Mouse (Mus musculus) liver, embryonic 11.5 days (tissue): ENCODE measurements around the gene Rbm20. TPM values are rescaled to one million over a fixed set of nuclear protein-coding genes. Genes with fewer than 3 reads are reported as not detected.

Source experiments
- ATAC-seq: fragments of 200-750 bp; cut with Nextera tagmentation; replicated peaks from 2 replicates; pipeline ENCODE4 v1.8.0; 2017; ENCODE audit warnings: moderate number of reproducible peaks, mild to moderate bottlenecking, moderate TSS enrichment, moderate library complexity; ENCODE audit not compliant: low FRiP score
- DNase-seq: peaks from one replicate; pipeline ENCODE4 v3.0.0-alpha.2; 2017; ENCODE audit warnings: low spot score
- H3K27ac ChIP-seq: fragments of 300-500 bp; sonication (generic); 2 replicates; pipeline ENCODE4 v1.5.1; 2014; ENCODE audit warnings: mild to moderate bottlenecking, low read depth, low read length, control low read depth
- H3K27me3 ChIP-seq: fragments of 300-500 bp; sonication (generic); replicated peaks from 2 replicates; pipeline ENCODE4 v1.6.1; 2014; ENCODE audit warnings: low read length, mixed read lengths; ENCODE audit not compliant: control insufficient read depth, insufficient read depth
- H3K36me3 ChIP-seq: fragments of 300-500 bp; sonication (generic); 2 replicates; pipeline ENCODE4 v1.6.1; 2014; ENCODE audit warnings: mild to moderate bottlenecking, low read length, moderate library complexity, mixed read lengths; ENCODE audit not compliant: control insufficient read depth, insufficient read depth
- H3K4me1 ChIP-seq: fragments of 300-500 bp; sonication (generic); replicated peaks from 2 replicates; pipeline ENCODE4 v1.6.1; 2014; ENCODE audit warnings: low read length, mixed read lengths; ENCODE audit not compliant: control insufficient read depth, insufficient read depth
- H3K4me2 ChIP-seq: fragments of 300-500 bp; sonication (generic); 2 replicates; pipeline ENCODE4 v1.6.1; 2014; ENCODE audit warnings: mild to moderate bottlenecking, control low read depth, moderate library complexity
- H3K4me3 ChIP-seq: fragments of 300-500 bp; sonication (generic); 2 replicates; pipeline ENCODE4 v1.5.1; 2014; ENCODE audit warnings: low read depth, low read length, control low read depth
- H3K9ac ChIP-seq: fragments of 300-500 bp; sonication (generic); 2 replicates; pipeline ENCODE4 v1.6.1; 2014; ENCODE audit warnings: low read depth, low read length, control low read depth
- H3K9me3 ChIP-seq: fragments of 300-500 bp; sonication (generic); 2 replicates; pipeline ENCODE4 v1.6.1; 2016; ENCODE audit warnings: low read length, inconsistent platforms, mixed read lengths; ENCODE audit not compliant: control insufficient read depth
- WGBS: fragments of 180-500 bp; shearing (Covaris S2); extraction: QIAGEN DNeasy Blood & Tissue Kit; methylation state at CpG from one replicate; pipeline ENCODE4 v1.1.7; 2014; 5-methylcytosine and 5-hydroxymethylcytosine counted together
- polyA plus RNA-seq: library from polyadenylated mRNA; unstranded; fragments of >200 nt; fragmentation: Nextera tagmentation; extraction: Ambion mirVana; gene quantifications from 2 replicates; pipeline ENCODE4 v1.2.1, GENCODE M21; 2014

Gene Rbm20
- polyA plus RNA-seq, 1 experiment from 2014 or later, result 0.37 TPM

DNA sequence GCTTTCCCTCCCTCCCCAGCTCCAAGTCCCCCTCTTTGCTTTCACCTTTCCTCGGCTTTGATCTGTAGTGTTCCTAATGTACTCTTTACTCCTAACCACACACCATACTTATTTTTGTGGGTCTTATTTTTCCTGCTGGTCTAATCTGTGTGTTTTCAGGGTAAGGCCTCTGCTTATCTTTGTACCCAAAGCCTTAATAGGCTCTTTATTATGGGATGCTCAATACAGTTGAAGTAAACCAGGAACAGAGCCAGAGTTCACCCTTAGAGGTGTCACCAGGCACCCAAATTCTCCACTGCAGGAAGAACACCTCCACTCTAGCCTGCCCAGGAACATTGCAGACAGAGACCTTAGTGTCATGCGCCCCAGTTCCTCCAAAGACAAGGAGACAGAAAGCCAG, 214.5 kb downstream of the Rbm20 start:
- H3K27ac ChIP-seq, result peak overlapping the region; percentile 78
- no peaks in the 10 kb centered on the region for H3K36me3 ChIP-seq
- no peak overlapping the region for H3K4me3 ChIP-seq
- no peaks in the 10 kb centered on the region for H3K27me3 ChIP-seq
- peak overlapping the region; percentile 20; the same call in 1 of the 2 replicates for H3K9ac ChIP-seq
- H3K9me3 ChIP-seq, result no peaks in the 10 kb centered on the region
- 74% methylated on average over 2 of the region's 2 CpGs for WGBS
- DNase-seq (no peak), ATAC-seq (peak; percentile 37; the same call in 1 of the 2 replicates)
- no peak overlapping the region; the same call in 1 of the 2 replicates for H3K4me2 ChIP-seq
- peaks cover 68% of the 10 kb centered on the region for H3K4me1 ChIP-seq

DNA sequence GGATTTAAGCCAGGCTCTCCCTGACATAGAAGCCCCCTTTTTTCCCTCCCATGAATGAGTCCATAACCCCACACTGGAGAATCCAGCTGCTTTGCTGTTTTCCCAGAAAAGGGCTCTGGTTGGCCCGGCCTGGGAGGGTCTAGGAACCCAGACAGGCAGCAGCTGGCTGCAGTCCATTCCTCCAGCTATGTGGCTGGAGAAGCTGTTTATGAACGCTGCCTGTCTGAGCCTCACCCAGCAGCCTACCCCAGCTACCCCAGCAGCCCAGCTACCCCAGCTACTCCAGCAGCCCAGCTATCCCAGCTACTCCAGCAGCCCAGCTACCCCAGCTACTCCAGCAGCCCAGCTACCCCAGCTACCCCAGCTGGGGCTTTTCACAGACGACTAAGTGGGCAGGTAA, 215.0 kb downstream of the Rbm20 start, which contains the start of gene Pdcd4:
Gene Pdcd4, plus strand, starts transcription at position 171 of the 400 bp plus-strand sequence.
- ATAC-seq, result no peak
- Histone ChIP-seq H3K9me3 (no peaks in the 10 kb centered on the region), H3K4me1 (peaks cover 63% of the 10 kb centered on the region), H3K36me3 (no peaks in the 10 kb centered on the region), H3K27ac (peak within 1 kb of the TSS; percentile 78), H3K27me3 (no peaks in the 10 kb centered on the region), H3K4me2 (peak within 1 kb of the TSS; percentile 13; the same call in 1 of the 2 replicates), H3K9ac (peak within 1 kb of the TSS; percentile 20; the same call in 1 of the 2 replicates), H3K4me3 (no peak within 1 kb of the TSS)
- no peak for DNase-seq
- 68% methylated on average over 3 of the region's 3 CpGs for WGBS

DNA sequence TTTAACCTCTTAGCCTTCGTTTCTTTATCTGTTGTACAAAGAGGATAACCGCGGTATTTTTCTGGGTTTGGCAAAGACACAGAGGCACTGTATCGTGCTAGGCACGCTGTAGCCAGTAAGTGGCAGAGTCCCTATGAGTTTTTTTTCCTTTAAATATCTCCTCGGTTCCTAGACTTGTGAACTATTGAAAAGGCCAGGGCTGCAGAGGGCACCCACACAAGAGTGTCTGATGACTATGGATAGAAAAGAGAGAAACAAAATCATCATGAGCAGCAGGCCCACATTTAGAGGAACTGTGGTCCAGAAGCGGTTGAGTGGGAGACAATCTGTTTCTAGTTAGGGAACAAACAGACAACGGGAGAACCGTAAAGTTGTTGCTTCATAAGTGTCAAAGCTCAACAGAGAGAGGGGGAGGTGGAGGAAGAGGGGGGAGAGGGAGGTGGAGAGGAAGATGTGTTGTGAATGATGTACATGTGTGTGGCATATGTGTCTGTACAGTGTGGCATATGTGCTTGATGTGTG, 215.8 kb downstream of the Rbm20 start:
- H3K4me1 ChIP-seq, result peaks cover 55% of the 10 kb centered on the region
- H3K27me3 ChIP-seq, result no peaks in the 10 kb centered on the region
- H3K27ac ChIP-seq, result no peak overlapping the region; the same call in 1 of the 2 replicates
- H3K36me3 ChIP-seq, result no peaks in the 10 kb centered on the region
- 54% methylated on average over 9 of the region's 9 CpGs for WGBS
- no peak overlapping the region for H3K4me2 ChIP-seq
- no peak for DNase-seq
- no peaks in the 10 kb centered on the region for H3K9me3 ChIP-seq
- H3K4me3 ChIP-seq, result no peak overlapping the region
- no peak overlapping the region for H3K9ac ChIP-seq
- no peak for ATAC-seq

DNA sequence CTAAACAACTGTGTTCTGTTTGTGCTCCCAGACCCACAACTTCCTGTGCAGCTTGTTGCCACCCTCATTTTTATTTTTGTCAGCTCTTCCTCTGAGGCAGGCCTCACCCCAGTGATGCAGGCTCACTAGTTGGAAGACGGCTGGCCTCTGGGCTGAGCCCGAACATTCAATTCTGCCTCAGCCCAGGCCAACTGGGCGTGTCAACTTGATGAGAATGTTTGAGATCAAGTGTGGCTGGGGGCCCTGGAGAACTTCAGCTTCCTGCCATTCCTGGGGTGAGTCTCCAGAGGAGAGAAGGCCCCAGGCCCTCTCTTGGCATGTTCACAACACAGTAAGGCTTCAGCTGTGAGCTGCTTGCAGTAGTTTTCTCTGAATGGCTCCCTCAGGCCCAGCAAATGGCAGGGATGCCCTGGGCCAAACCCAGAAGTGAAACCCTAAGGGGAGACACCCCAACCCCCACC, 216.6 kb downstream of the Rbm20 start:
- ATAC-seq, result 0 out of 2 replicates have a peak, but pooled peaks have one; percentile 37
- no peak overlapping the region for H3K4me3 ChIP-seq
- H3K27me3 ChIP-seq, result no peaks in the 10 kb centered on the region
- no peak for DNase-seq
- peak overlapping the region; percentile 11; the same call in 1 of the 2 replicates for H3K4me2 ChIP-seq
- H3K4me1 ChIP-seq, result peaks cover 47% of the 10 kb centered on the region
- WGBS, result 51% methylated on average over 3 of the region's 3 CpGs
- H3K27ac ChIP-seq, result 0 out of 2 replicates have a peak overlapping the region, but pooled peaks have one; percentile 8
- H3K9ac ChIP-seq, result 0 out of 2 replicates have a peak overlapping the region, but pooled peaks have one; percentile 37
- no peaks in the 10 kb centered on the region for H3K9me3 ChIP-seq
- no peaks in the 10 kb centered on the region for H3K36me3 ChIP-seq

DNA sequence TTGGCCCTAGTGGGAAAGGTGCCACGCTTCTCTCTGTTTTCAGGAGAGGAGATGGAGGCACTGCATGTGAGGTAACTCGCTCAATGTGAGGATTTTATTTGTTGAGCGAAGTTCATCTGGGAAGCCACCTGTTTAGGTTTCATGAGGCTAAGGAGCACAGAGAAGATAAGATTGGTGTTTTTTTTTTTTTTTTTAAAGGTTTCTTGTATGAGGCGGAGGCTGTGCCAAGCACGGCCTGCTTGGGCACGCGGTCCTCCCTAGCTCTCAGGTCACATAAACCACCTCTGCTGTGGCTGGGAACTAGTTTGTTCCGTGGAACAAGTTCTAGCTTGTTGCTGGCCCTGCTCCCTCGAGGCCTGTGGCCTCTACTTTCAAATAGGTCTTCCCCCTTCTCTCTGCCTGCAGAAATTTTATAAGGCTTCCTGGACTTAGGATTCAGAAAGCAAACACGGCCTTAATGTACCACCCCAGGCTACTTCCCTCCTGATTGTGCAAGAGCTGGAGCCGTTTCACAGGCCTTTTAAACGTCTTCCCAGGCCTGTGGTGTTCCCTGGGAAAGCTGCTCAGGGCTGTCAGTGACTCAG, 217.5 kb downstream of the Rbm20 start:
- 67% methylated on average over 12 of the region's 12 CpGs for WGBS
- Histone ChIP-seq H3K4me3 (no peak overlapping the region), H3K4me1 (peaks cover 44% of the 10 kb centered on the region), H3K27me3 (no peaks in the 10 kb centered on the region), H3K9ac (no peak overlapping the region), H3K36me3 (no peaks in the 10 kb centered on the region), H3K9me3 (no peaks in the 10 kb centered on the region), H3K27ac (peak overlapping the region; percentile 40; the same call in 1 of the 2 replicates), H3K4me2 (no peak overlapping the region)
- peak; percentile 25; the same call in 1 of the 2 replicates for ATAC-seq
- DNase-seq, result no peak

DNA sequence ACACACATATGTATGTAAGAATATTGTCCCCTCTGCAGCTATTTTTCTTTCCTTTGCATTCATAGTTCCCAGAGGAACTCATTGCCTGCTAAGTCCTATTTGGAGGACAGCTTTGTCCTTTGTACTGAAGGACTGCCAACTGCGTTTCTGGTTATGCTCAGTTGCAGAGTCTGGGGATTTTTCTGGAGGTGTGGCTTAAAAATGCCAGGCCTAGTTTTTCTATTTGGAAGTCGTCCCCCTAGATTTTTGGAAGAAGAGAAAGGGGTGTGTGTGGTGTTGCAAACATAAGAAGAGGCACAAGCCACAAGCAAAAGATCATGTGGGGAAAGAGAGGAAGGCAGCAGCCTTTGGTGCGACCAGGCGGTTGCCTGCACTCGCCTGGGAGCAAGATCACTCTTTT, 220.9 kb downstream of the Rbm20 start:
- Histone ChIP-seq H3K4me2 (no peak overlapping the region), H3K4me3 (no peak overlapping the region), H3K27ac (no peak overlapping the region), H3K27me3 (no peaks in the 10 kb centered on the region), H3K36me3 (no peaks in the 10 kb centered on the region), H3K9me3 (no peaks in the 10 kb centered on the region), H3K9ac (no peak overlapping the region), H3K4me1 (peaks cover 25% of the 10 kb centered on the region)
- ATAC-seq, result no peak
- DNase-seq, result no peak
- WGBS, result 81% methylated on average over 5 of the region's 5 CpGs

DNA sequence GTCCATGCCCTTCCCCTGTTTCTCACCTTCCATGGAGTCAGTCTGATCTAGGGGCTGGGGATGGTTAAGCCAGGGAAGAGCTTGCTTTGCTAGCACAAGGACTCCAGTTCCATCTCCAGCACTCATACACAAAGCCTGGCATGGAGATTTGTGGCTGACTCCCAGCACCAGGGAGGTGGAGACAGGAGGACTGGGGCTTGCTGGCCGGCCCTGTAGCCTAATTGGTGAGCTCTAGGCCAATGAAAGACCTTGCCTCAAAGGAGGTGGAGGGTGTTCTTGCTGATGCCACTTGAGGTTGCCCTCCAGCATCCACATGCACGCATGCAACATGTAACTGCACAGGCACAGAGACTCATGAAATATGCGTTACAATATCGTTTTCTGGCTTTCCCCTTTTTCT, 221.4 kb downstream of the Rbm20 start:
- no peak for DNase-seq
- WGBS, result 65% methylated on average over 4 of the region's 4 CpGs
- no peak overlapping the region for H3K4me3 ChIP-seq
- no peaks in the 10 kb centered on the region for H3K36me3 ChIP-seq
- H3K27ac ChIP-seq, result no peak overlapping the region
- no peak overlapping the region for H3K4me2 ChIP-seq
- H3K4me1 ChIP-seq, result peaks cover 21% of the 10 kb centered on the region
- no peaks in the 10 kb centered on the region for H3K27me3 ChIP-seq
- H3K9ac ChIP-seq, result no peak overlapping the region
- ATAC-seq, result no peak
- no peaks in the 10 kb centered on the region for H3K9me3 ChIP-seq

DNA sequence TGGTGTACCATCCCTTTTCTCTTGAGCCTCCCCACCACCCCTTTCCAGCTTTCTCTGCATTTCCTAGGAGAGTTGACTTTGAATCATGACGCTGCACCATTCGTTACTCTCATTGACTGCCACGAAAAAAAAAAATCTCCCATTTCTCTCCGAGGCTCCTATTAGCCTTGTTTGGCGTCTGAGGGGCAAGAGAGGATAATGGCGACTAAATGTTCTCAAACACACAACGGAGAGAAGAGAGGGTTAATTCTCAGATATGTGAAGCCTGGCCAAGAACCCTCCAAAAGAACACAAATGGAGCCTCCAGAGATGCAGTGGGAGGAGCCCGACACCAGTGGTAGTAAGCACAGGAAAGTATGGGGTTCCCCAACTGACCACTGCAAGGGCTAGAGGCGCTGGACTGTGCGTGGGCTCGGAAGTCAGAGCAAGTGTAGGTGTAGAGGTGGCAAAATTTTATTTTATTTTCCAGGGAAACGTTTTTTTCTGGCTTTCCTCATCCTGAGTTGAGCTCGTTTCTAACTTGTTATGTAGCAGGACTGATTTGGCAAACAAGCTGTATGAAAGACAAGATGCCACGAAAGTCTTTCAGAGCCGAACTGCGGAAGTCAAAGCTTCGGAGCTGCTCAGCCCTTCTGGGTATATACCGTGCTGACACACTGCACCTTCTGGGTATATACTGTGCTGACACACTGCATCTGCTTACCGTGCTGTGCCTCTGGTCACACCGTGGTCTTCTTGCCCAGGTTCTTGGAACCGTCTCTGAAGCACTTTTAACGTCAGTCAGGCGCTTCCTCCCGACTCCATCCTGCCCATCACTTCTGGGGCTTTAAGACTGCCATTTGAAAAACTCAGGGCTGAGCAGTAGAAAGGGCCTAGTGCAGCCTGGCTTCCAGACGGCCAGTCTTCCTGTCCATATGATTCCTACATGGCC, 222.1 kb downstream of the Rbm20 start:
- WGBS, result 80% methylated on average over 25 of the region's 25 CpGs
- no peak overlapping the region for H3K9ac ChIP-seq
- H3K4me1 ChIP-seq, result peaks cover 13% of the 10 kb centered on the region
- H3K4me3 ChIP-seq, result no peak overlapping the region
- H3K27ac ChIP-seq, result no peak overlapping the region
- ATAC-seq (no peak), DNase-seq (peak; percentile 23)
- no peaks in the 10 kb centered on the region for H3K9me3 ChIP-seq
- no peaks in the 10 kb centered on the region for H3K27me3 ChIP-seq
- H3K36me3 ChIP-seq, result no peaks in the 10 kb centered on the region
- H3K4me2 ChIP-seq, result no peak overlapping the region
